Mouse (Mus musculus): ENCODE measurements around the gene Glis2.

Glis2 gene

DNA sequence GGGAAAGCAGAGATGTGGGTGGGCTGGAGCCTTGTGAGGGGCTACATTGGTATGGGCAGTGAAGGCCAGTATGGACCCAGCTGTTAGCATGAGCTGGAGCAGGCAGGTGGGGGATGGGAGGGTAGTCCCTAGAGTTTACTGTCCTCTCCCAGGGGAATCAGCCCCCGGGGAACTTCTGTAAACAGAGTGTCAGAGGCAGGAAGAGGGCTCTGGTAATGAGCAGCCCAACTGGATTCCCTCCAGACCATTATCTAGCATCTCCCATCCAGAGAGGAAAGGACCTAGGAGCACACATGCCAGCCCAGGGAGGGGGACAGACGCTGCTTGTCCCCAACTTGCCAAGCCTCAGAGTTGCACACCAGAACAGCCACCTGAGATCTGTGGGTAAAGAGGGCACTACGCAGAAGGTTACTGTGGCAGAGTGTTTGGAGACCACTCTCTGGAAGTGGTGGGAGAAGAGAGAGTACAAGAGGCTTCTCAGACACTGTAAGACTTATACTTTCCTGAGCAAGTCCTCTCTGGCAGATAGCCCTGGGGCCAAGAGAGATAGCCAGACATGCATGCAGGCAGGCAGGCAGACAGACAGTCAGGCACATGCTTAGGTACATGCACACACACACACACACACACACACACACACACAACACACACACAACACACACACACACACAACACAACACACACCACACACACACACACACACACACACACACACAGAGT lies 46.8 kb downstream of the Glis2 start:
- no peak for DNase-seq

DNA sequence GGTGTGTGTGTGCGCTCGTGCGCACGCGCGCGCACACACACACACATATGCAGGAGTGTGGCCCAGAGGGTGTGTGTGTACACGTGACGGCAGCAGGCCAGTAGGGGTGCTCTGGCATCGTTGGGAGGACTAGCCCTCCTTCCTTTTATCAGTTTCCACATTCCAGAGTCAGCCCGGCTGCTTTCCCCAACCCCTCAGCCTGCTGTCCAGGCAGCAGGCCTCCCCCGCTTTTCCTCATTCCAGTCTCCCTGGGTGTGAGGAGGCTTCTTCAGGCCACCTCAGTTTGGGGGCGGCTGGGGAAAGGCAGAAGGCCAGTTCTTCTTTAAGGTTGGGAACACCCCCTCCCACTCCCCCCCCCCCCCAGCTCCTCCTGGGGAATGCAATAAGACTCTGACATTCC lies 47.7 kb downstream of the Glis2 start:
- peak; percentile 69 for DNase-seq

DNA sequence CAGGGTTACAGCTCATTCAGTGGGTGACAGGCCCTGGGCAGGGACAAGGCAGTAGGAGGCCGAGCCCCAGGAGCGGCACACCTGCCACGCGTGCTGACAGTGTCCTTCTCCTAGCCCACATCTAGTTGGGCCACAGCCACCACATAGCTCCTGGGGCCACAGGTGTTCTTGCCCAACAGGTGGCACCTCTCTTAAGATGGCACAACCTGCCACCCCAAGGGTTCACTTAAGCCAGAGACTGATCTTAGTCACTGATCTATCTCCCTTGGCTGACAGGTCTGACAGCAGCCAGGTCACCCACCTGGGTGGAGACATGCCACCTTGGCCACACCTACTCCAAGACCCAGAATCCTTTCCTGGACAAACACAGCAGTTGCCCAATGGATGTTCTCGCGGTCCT lies 48.4 kb downstream of the Glis2 start:
- no peak for DNase-seq

DNA sequence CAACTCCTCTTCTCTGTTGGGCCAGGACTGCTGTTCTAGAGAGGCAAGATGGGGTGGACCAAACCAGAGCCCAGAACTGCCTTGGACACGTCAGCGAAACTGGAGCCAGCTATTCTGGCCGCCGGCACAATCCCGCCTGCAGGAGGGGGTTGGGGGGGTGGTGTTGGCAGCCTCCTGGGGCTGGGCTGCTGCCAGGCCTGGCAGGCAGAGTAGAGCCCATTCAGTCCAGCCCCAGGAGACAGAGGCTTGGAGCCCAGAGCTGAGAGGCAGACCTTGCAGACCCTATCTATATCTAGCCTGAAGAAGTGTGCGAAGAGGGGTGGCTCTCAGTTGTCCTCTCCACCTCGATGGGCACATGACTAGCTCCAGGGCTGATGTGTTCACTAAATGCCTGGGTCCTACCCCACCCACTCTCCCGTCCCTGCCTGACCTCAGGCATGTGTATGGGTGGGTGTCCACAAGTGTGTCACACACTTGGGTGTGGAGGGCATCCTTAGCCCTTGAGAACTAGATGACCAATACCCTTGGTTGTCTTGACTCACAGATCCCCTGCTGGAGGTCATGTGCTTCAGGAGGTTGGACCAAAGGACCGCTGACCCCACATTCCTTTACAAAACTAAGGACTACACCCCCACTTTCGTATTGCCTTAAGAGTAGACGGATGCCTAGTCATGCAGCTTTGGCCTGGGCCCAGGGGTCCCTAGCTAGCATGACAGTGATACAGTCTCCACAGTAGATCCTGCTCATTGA lies 49.3 kb downstream of the Glis2 start:
- DNase-seq: no peak

DNA sequence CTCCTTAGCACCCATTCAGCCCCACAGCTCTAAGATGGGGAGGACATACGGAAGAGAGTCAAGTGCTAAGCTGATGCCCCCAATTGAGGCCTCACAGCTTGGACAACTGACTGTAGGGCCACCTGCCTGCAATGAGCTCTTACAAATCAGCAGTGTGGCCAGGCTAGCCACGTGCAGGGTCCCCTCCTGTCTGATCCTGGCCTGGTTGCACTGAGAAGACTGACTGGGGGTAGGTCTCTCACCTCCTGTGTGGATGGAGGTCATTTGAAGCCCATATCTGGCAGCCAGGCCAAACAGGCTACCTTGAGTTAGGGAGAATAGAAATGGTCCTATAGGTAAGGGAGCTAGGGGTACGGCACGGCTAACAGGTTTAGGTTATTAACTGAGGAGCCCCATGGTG lies 51.4 kb downstream of the Glis2 start:
- DNase-seq: no peak

DNA sequence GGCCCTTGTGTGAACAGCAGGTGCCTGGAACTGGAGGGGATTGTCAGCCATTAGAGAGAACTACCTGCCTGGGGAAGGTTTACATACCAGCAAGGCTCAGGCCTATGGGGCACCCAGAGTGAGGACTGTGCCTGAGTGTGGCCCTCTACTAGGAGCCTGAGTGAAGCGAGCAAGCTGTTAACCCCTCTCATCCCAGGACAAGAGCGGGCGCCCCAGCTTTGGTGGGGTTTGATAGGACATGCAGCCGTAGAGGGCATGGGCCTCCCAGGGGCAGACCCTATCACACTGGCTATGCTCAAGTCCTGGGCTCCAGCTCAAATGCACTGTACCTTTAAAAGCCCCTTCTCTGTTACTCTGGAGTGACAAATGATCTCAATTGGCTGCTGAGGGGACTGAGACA lies 52.3 kb downstream of the Glis2 start:
- DNase-seq: no peak

DNA sequence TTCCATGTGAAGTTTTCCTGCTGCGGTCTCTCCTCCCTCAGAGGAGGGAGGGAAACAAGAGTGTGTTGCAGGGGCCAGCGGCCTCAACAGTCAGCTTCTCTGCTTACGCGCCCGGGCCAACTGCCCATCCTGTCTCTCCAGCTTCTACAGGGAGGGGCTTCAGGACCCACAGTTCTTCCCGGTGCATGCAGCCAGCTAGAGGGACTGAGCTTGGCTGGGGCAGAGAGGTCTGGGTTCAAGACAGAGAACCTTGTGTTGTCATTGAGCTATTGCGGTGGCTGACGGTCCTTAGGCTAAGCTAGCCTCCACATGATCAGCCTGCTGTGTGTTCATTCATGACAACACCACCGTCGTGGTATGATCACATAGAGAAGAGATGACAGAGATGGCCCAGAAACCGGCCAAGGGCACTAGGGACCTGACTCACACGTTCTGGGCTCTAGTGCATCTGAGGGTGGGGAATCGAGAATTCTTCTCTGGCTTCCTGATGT lies 53.2 kb downstream of the Glis2 start:
- no peak for DNase-seq

DNA sequence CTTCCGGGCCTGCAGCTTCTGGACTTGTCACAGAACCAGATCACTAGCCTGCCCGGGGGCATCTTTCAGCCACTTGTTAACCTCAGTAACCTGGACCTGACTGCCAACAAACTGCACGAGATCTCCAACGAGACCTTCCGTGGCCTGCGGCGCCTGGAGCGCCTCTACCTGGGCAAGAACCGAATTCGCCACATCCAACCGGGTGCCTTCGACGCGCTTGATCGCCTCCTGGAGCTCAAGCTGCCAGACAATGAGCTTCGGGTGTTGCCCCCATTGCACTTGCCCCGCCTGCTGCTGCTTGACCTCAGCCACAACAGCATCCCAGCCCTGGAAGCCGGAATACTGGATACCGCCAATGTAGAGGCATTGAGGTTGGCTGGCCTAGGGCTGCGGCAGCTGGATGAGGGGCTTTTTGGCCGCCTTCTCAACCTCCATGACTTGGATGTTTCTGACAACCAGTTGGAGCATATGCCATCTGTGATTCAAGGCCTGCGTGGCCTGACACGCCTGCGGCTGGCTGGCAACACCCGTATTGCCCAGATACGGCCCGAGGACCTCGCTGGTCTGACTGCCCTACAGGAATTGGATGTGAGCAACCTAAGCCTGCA lies 54.0 kb downstream of the Glis2 start:
- DNase-seq: no peak

DNA sequence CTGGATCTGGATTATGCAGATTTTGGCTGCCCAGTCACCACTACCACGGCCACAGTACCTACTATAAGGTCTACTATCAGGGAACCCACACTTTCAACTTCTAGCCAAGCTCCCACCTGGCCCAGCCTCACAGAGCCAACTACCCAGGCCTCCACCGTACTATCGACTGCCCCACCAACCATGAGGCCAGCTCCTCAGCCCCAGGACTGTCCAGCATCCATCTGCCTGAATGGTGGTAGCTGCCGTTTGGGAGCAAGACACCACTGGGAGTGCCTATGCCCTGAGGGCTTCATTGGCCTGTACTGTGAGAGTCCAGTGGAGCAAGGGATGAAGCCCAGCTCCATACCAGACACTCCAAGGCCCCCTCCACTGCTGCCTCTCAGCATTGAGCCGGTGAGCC lies 54.7 kb downstream of the Glis2 start:
- DNase-seq: no peak

DNA sequence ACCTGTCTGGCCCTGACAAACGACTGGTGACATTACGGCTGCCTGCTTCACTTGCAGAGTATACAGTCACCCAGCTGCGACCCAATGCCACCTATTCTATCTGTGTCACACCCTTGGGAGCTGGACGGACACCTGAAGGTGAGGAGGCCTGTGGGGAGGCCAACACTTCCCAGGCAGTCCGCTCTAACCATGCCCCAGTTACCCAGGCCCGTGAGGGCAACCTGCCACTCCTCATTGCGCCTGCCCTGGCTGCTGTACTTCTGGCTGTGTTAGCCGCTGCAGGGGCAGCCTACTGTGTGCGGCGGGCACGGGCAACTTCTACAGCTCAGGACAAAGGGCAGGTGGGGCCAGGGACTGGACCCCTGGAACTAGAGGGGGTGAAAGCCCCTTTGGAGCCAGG lies 55.2 kb downstream of the Glis2 start:
- DNase-seq: no peak

DNA sequence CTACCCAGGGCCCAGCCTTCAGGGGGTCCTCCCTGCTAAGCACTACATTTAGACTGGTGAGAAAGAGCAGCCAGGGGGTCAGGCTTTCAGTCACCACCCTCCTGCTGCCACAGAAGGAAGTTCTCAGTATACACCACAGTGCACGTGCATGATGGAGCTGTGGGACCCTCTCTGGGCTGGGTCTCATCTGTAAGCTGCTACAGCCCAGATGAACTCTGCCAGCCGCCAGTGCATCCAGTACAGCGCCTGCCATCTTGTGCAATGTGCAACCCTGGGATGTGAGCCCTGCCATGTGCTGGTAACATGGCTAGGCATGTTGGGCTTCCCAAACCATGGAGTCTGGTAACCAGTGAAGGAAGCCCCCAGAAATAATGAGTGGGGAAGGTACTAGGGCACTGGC lies 55.6 kb downstream of the Glis2 start:
- DNase-seq: no peak

DNA sequence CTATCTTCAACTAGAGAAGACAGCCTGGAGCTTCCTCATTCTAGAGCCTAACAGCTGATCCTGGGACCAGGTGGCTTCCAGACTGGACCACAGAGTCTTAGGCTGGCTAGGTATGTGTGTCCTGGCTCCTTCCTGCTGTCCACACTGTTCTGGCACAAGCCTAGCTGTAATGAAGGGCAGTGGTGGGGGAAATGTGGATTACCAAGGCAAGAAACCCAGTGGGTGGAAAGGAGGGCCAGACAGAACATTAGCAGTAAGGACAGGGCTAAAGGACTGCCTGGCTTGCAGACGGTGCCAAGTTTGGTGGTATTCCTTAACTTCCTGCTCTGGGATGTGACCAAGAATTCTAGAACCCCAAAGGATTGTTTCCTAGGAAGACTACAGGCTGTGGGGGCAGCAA lies 56.6 kb downstream of the Glis2 start:
- no peak for DNase-seq

DNA sequence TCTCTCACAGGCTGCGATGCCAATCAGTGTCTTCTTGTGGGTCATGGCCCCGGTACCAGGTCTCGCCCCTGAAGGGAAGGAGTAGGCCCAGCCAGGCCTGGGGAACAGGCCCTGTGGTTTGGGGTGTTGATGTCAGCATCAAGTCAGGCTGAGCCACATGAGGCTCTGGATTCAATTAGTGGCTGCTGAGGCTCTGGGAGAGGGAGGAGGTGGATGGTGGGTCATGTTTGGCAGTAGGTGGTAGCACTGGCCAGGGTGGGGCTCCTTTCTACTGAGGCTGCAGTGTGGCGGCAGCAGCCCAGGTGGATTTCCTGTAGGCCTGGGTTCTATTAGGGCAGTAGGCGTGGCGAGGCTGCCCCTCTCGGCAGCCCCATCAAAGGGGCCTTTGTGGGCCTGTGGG lies 57.1 kb downstream of the Glis2 start:
- peak; percentile 81 for DNase-seq

DNA sequence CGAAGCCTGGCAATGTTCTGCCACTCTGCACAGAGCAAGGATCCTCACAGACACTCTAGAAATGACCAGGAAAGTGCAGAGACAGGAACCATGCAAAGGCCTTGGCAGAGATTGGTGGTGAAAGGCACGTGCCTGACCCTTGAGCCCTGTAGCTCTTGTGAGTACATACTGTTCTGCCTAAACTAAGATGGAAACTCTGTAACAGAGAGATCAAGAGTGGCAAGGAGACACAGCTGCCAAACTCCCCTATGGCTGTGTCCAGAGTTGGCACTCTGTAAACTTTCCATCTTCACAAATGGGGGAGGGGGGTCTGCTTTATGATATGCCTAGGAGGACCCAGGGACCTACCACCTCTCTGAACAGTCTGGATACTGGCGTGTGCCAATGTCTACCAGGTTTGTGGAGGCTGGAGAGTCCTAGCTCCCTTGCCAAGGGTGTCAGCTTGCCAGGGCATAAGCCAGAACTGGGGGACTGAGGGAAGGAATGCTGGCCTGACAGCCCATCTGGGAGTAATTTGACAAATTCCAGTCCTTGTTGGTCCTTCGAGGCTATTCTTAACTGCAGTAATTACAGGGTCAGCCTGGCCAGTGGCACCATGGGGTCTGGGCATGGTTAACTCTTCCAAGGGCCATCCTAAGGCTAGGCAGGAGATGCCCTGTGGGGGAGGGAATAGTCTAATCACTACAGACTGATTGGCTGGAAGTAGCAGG lies 58.3 kb downstream of the Glis2 start:
- no peak for DNase-seq

DNA sequence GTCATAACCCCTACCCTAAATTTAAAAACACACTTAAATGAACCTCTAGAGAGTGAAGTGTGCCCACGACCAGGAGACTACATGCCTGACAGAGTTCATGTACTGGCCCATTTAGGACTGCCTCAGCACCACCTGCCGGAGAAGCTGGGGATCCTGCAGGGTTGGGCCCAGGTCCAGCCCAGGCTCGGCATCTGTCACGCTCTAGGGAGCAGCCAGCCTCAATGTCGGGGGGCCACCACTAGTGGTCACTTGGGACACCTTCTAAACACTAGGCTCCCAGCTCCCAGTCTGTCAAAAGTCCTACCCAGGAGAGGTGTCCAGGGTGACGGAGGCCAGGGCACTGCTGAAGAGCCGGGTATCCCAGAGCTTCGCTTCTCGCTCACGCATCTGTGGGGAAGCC lies 60.2 kb downstream of the Glis2 start:
- DNase-seq: no peak

DNA sequence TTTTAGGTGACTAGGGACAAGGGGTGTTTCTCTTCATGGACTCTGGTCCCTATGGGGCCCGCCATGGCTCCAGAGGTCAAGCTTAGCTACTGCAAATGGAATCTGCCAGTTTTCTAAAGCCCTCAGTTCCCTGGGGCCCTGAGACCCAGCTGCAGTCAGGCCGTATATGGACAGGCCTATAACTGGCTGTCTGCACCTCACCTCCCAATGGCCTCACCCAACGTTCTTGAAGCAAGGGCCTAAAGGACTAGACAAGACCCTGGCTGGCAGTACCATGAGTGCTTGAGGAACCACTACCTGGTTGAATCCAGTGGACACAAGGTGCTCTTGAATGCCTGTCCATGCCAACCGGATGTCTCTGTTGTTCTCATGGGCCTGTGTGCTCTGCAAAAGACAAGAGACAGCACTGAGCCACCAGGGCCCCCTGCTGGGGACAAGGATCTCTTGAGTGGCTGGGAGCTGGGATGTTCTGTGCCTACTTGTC lies 60.8 kb downstream of the Glis2 start:
- DNase-seq: no peak

DNA sequence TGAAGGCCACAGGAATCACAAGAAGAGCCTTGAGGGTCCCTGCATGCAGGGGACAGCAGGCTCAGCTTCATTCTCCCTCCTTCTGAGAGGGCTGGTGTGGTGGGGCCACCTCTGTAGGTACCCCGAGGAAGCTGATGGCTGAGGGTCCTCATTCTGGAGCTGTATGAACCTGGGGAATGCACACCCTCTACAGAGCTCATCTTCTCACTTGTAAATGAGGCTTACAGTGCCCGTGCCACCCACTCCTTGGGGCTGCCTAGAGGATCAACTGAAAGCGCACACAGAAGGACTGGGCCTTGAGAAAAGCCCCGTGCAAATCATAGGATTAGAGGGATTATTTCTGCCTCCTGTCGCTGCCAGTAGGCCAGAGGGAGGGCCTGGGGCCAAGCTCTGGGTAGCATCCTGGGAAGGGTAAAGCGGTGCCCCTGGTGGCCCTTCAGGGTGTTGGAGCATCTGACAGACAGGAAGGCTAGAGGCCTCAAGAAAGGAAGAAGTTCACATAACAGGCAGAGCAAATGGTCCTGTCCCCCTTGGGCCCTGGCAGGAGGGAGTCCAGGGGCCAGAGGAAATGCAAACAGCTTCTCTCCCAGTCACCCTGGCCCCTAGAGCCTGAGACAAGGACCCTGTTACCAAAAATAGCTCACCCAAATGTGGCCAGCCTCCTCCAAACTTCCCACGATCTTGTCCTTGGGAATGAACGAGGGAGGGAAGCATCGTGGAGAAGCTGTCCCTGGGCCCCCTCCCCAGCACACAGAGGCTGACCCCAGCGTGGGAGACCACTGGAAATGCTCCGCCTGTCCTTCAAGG lies 61.5 kb downstream of the Glis2 start:
- no peak for DNase-seq

DNA sequence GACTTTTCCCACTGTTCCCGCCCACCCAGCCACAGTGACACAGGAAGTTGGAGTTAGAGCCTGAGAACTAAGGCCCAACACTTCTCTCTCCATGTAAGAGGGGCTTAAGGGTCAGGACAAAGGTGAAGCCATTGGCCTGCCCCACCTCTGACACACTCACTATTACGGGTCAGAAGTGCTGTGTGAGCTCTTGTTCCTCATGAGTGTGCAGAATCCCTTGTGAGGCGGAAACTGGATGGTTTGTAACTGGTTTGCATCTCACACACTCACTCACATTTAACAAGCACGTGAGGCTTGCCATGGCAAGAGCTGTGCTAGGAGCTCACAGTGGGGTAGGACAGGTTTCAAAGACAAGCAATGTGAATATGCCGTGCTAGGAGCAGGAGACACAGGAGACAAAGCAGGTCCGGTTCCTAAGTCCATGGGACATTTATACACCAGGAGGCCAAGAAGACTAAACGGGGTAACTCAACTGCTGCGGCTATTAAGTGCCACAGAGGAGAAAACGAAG lies 62.1 kb downstream of the Glis2 start:
- DNase-seq: no peak

DNA sequence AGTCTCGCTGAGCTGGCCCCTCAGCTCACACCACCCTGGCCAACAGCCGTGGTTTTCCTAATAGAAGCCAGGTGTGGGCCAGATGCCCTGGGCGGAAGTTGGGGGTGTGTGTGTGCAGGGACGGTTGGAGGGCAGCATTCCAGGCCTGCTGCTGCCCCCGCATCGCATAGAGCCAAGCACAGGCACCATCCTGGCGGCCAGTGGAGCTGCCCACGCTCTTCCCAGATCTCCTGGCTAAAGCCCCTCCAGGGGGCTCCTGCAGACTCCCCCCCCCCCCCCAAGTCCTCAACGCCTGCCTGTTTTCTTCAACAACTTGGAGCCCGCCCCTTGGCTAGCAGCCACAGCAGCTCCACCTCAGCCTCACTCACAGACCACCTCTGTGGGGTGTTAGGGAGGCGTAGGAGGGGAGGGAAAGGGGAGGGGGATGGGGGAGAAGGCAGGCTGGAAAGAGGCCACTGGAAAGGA lies 64.3 kb downstream of the Glis2 start:
- peak; percentile 88 for DNase-seq

DNA sequence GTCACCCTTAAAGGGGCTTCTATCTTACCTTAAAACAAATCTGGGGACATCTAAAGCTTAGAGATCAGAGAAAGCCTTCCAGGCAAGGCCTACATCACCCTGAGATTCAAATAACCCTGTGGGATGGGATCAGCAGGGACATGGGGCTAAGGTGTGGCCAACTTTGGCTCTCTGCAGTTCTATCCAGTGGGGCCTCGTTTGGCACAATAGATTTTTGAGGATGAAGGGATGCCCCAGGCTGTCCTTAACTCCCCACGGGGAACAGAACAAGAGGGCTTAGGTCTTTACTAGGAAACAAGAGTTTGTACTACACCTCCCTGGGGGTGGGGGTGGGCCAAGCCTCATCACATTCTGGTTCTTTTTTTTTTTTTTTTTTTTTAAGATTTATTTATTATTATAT lies 64.8 kb downstream of the Glis2 start:
- no peak for DNase-seq

DNA sequence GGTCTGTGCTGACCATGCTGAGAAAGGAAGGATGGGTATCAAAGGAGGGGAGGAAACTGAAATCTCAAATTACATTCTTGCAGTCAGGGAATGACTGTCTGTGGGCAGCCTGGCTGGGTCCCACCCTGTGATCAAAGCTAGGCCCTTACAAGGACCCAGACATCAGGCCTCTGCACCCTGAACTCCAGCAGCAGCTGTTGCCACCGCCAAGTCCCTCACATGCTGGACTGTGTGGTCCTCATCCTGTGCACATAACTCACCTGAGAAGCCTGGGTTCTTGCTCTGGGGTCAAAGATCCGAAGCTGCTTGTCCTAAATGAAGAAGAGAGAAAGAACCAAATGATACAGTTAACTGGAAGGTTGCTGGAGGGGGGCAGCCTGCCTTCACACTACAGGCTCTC lies 67.1 kb downstream of the Glis2 start:
- DNase-seq: no peak

DNA sequence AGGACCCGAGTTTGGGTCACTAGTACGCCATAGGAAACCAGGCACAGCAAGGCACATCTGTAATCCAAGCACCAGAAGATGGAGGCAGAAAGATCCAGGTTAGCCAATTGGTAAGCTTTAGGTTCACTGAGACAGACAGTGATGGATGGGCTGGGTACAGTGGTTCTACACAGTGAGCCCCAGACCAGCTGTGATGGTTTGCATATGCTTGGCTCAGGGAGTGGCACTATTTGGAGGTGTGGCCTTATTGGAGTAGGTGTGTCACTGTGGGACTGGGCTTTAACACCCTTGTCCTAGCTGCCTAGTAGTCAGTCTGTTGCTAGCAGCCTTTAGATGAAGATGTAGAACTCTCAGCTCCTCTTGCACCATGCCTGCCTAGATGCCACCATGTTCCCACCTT lies 69.3 kb downstream of the Glis2 start:
- no peak for DNase-seq
